ENCODE assay signal across 1 mouse cellular context in the genomic region with DNA sequence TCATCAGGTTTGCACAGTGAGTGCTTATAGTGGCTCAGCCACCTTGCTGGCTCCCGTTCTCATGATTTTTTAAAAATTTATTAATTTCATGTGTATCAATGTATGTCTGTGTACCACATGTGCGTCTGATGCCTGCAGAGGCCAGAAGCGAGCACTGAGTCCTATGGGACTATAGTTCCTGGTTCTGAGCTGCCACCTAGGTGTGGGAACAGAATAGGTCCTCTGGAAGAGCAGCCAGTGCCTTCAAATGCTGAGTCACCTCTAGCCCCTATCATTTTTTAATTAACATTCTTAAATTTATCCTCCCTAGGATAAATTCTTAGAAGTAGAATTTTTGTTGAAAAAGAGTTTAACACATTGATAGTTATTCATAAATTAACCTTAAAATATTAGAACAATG.
TF ChIP-seq lines count a peak whose summit lies in the region.

No protein-coding gene starts in this region.

TF ChIP-seq in myocyte, 11 proteins besides CTCF, POLR2A, EP300 and RAD21:
- no peak for TF ChIP-seq CEBPB (IDR thresholded peaks at IDR 0.05; ENCODE audit: insufficient read depth, poor library complexity, severe bottlenecking)
- no peak for TF ChIP-seq MYOG (IDR thresholded peaks at IDR 0.05; ENCODE audit: control insufficient read depth in 1 of 3, insufficient read depth in 1 of 3, insufficient read length in 2 of 3, low read depth in 2 of 3)
- no peak for TF ChIP-seq MYOD1 (IDR thresholded peaks at IDR 0.05; ENCODE audit: control insufficient read depth in 1 of 3, insufficient read length in 2 of 3, low read depth in 2 of 3)
- TF ChIP-seq USF1 (IDR thresholded peaks at IDR 0.05; ENCODE audit: low read depth): no peak
- no peak for TF ChIP-seq POLR2AphosphoS2 (IDR thresholded peaks at IDR 0.05; ENCODE audit: insufficient read length, low read depth)
- no peak for TF ChIP-seq MAX (IDR thresholded peaks at IDR 0.05; ENCODE audit: low read depth)
- TF ChIP-seq E2F4 (IDR thresholded peaks at IDR 0.05; ENCODE audit: insufficient read depth): no peak
- no peak for TF ChIP-seq SRF (IDR thresholded peaks at IDR 0.05; ENCODE audit: control insufficient read depth, insufficient read length, low read depth)
- TF ChIP-seq TCF3 (IDR thresholded peaks at IDR 0.05; ENCODE audit: insufficient read length, low read depth): no peak
- TF ChIP-seq TCF12 (IDR thresholded peaks at IDR 0.05; ENCODE audit: insufficient read depth, poor library complexity, severe bottlenecking): no peak
- no peak for TF ChIP-seq REST (IDR thresholded peaks at IDR 0.05; ENCODE audit: insufficient read depth, insufficient read length)
